ENCODE assay signal across 27 mouse cellular contexts in genomic region chr6:15537279-15537678, GRCm38 (mm10).
"Had no signal": no experiment of that assay in that cellular context is flagged by ENCODE, and none has a peak within 500 bp of the region (broad histone marks: within the 10 kb centered on the region; RNA-seq: fewer than 3 reads in every experiment).

No protein-coding gene starts in this region.

- ATAC-seq: forebrain, embryonic 13.5 days; forebrain, embryonic 14.5 days; forebrain, embryonic 15.5 days; forebrain, embryonic 16.5 days; forebrain, postnatal 0 days had no signal

- H3K4me2 ChIP-seq: embryonic facial prominence, embryonic 12.5 days; embryonic facial prominence, embryonic 13.5 days; embryonic facial prominence, embryonic 15.5 days; forebrain, embryonic 12.5 days; forebrain, embryonic 13.5 days; forebrain, embryonic 15.5 days had no signal

- H3K27me3 ChIP-seq: embryonic facial prominence, embryonic 12.5 days; embryonic facial prominence, embryonic 13.5 days; embryonic facial prominence, embryonic 15.5 days; forebrain, embryonic 12.5 days; forebrain, embryonic 13.5 days; forebrain, embryonic 15.5 days had no signal

- H3K4me1 ChIP-seq: embryonic facial prominence, embryonic 10.5 days; embryonic facial prominence, embryonic 12.5 days; embryonic facial prominence, embryonic 13.5 days; embryonic facial prominence, embryonic 15.5 days; forebrain, embryonic 10.5 days; forebrain, embryonic 12.5 days; forebrain, embryonic 13.5 days; forebrain, embryonic 15.5 days; heart, embryonic 10.5 days had no signal

- H3K4me3 ChIP-seq: embryonic facial prominence, embryonic 10.5 days; embryonic facial prominence, embryonic 12.5 days; embryonic facial prominence, embryonic 13.5 days; embryonic facial prominence, embryonic 15.5 days; erythroblast, embryonic 14.5 days; forebrain, embryonic 10.5 days; forebrain, embryonic 12.5 days; forebrain, embryonic 13.5 days; forebrain, embryonic 15.5 days; gastrocnemius, adult 2 months; heart, adult 2 months; heart, embryonic 10.5 days had no signal

- DNase-seq: cerebellum, adult 9-10 months; cerebellum, adult 9-11 months; cerebellum, postnatal 14 days; cerebellum, postnatal 25 days; cerebellum, postnatal 36 days; embryo, embryonic 11 days; forebrain, postnatal 0 days; gastrocnemius, adult 2 months; gastrocnemius, postnatal 10 days; gastrocnemius, postnatal 14 days; gastrocnemius, postnatal 25 days; gastrocnemius, postnatal 36 days; heart, adult 11 months; heart, adult 18-20 months; heart, adult 2 months had no signal

- H3K9me3 ChIP-seq: embryonic facial prominence, embryonic 10.5 days; embryonic facial prominence, embryonic 12.5 days; embryonic facial prominence, embryonic 13.5 days; embryonic facial prominence, embryonic 15.5 days; forebrain, embryonic 10.5 days; forebrain, embryonic 12.5 days; forebrain, embryonic 13.5 days; forebrain, embryonic 15.5 days; heart, embryonic 10.5 days had no signal

- H3K27ac ChIP-seq: embryonic facial prominence, embryonic 10.5 days; embryonic facial prominence, embryonic 12.5 days; embryonic facial prominence, embryonic 13.5 days; embryonic facial prominence, embryonic 15.5 days; forebrain, embryonic 10.5 days; forebrain, embryonic 12.5 days; forebrain, embryonic 13.5 days; forebrain, embryonic 15.5 days; gastrocnemius, adult 2 months; heart, adult 2 months; heart, embryonic 10.5 days had no signal

- H3K36me3 ChIP-seq: embryonic facial prominence, embryonic 10.5 days; embryonic facial prominence, embryonic 12.5 days; embryonic facial prominence, embryonic 13.5 days; embryonic facial prominence, embryonic 15.5 days; forebrain, embryonic 10.5 days; forebrain, embryonic 12.5 days; forebrain, embryonic 15.5 days; heart, embryonic 10.5 days had no signal

- H3K9ac ChIP-seq: embryonic facial prominence, embryonic 12.5 days; embryonic facial prominence, embryonic 13.5 days; embryonic facial prominence, embryonic 15.5 days; forebrain, embryonic 12.5 days; forebrain, embryonic 13.5 days; forebrain, embryonic 15.5 days; forebrain, postnatal 0 days had no signal
